Mouse (Mus musculus) hindbrain, postnatal 0 days (tissue): ENCODE results near the gene Dppa1. TPM values are rescaled to one million over a fixed set of nuclear protein-coding genes. Genes with fewer than 3 reads are reported as not detected.
A peak's percentile ranks its signal among the peaks of the same experiment; 100 is the strongest.
"Not testable (repeated sequence)": the region's sequence is repeated elsewhere in the genome, so short reads cannot be mapped to it uniquely, and the experiment has no call there.

Source experiments
- ATAC-seq: fragments of 200-750 bp; cut with Nextera tagmentation; 2 replicates; pipeline ENCODE4 v1.8.0; 2017; ENCODE audit warnings: mild to moderate bottlenecking, moderate TSS enrichment, moderate library complexity
- DNase-seq: peaks from one replicate; pipeline ENCODE4 v3.0.0-alpha.2; 2015; ENCODE audit warnings: low spot score
- H3K27ac ChIP-seq: fragments of 300-500 bp; sonication (generic); 2 replicates; pipeline ENCODE4 v1.5.1; 2014; ENCODE audit warnings: mild to moderate bottlenecking
- H3K27me3 ChIP-seq: fragments of 300-500 bp; sonication (generic); 2 replicates; pipeline ENCODE4 v1.6.1; 2014; ENCODE audit warnings: low read length, mixed read lengths; ENCODE audit not compliant: insufficient read depth
- H3K36me3 ChIP-seq: fragments of 300-500 bp; sonication (generic); 2 replicates; pipeline ENCODE4 v1.6.1; 2014; ENCODE audit warnings: low read length, mixed read lengths; ENCODE audit not compliant: insufficient read depth
- H3K4me1 ChIP-seq: fragments of 300-500 bp; sonication (generic); 2 replicates; pipeline ENCODE4 v1.6.1; 2014; ENCODE audit warnings: antibody characterized with exemption, low read length, mixed read lengths; ENCODE audit not compliant: insufficient read depth
- H3K4me2 ChIP-seq: fragments of 300-500 bp; sonication (generic); 2 replicates; pipeline ENCODE4 v1.6.1; 2014; ENCODE audit warnings: low read depth, mild to moderate bottlenecking, low read length, moderate library complexity, mixed read lengths
- H3K4me3 ChIP-seq: fragments of 300-500 bp; sonication (generic); 2 replicates; pipeline ENCODE4 v1.5.1; 2014; ENCODE audit warnings: low read length
- H3K9ac ChIP-seq: fragments of 300-500 bp; sonication (generic); replicated peaks from 2 replicates; pipeline ENCODE4 v1.6.1; 2014; ENCODE audit warnings: mild to moderate bottlenecking, low read length, moderate library complexity, mixed read lengths
- H3K9me3 ChIP-seq: fragments of 300-500 bp; sonication (generic); 2 replicates; pipeline ENCODE4 v1.6.1; 2016; ENCODE audit warnings: low read length, mixed read lengths
- CTCF ChIP-seq: IDR thresholded peaks from 2 replicates; pipeline ENCODE4 v1.5.1; 2016; ENCODE audit warnings: antibody characterized with exemption, control low read depth, low read depth
- WGBS: fragments of 180-500 bp; shearing (Covaris S2); extraction: QIAGEN DNeasy Blood & Tissue Kit; methylation state at CpG from one replicate; pipeline ENCODE4 v1.1.7; 2014; 5-methylcytosine and 5-hydroxymethylcytosine counted together
- polyA plus RNA-seq: library from polyadenylated mRNA; unstranded; fragments of >200 nt; fragmentation: Nextera tagmentation; extraction: Ambion mirVana; gene quantifications from 2 replicates; pipeline ENCODE4 v1.2.1, GENCODE M21; 2015
- total RNA-seq: library from RNA; depleted of rRNA; stranded (reverse); fragments of >200 nt; gene quantifications from 2 replicates; pipeline ENCODE4 v1.2.3, GENCODE M21; 2014; rRNA removed

Dppa1 gene
- total RNA-seq (not detected in 2 replicates), polyA plus RNA-seq (not detected in 2 replicates)

GRCm38 (mm10) chr11:46629211-46629795, at the start of gene Dppa1:
Dppa1 (minus strand) TSS chr11:46629261.
- Histone ChIP-seq H3K27ac (no peak within 1 kb of the TSS), H3K36me3 (no peaks in the 10 kb centered on the region), H3K9ac (no peak within 1 kb of the TSS), H3K4me3 (no peak within 1 kb of the TSS), H3K4me1 (no peaks in the 10 kb centered on the region), H3K27me3 (no peaks in the 10 kb centered on the region), H3K4me2 (no peak within 1 kb of the TSS), H3K9me3 (no peaks in the 10 kb centered on the region)
- ATAC-seq, result no peak
- DNase-seq, result no peak
- 84% methylated on average over 2 of the region's 2 CpGs for WGBS
- no peak for TF ChIP-seq CTCF

- ATAC-seq (no peak), DNase-seq (no peak)
- H3K9ac ChIP-seq, result no peak overlapping the region
- no peak for TF ChIP-seq CTCF
- H3K9me3 ChIP-seq, result no peaks in the 10 kb centered on the region
- no peak overlapping the region for H3K27ac ChIP-seq
- no peak overlapping the region for H3K4me2 ChIP-seq
- H3K27me3 ChIP-seq, result no peaks in the 10 kb centered on the region
- no peaks in the 10 kb centered on the region for H3K4me1 ChIP-seq
- 80% methylated on average over 2 of the region's 2 CpGs for WGBS
- H3K4me3 ChIP-seq, result no peak overlapping the region
- H3K36me3 ChIP-seq, result no peaks in the 10 kb centered on the region
These were observed 38.9 kb upstream of the Dppa1 start for GRCm38 (mm10) chr11:46667938-46668337.

DNA sequence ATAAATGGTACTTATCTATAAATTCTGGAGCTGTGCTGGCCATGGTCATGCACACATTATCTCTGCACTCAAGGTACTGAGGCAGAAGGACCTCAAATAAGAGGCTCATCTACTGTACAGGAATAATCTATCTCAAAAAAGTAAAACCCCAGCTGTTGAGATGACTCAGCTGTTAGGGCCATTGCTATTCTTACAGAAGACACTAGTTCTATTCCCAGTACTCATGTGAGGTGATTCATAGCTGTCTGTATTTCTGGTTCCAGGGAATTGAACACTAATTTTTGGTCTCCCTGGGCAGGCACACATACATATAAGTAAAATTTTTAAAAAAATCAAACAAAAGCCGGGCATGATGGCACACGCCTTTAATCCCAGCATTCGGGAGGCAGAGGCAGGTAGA, 38.0 kb upstream of the Dppa1 start:
- Histone ChIP-seq H3K4me2 (no peak overlapping the region), H3K9me3 (no peaks in the 10 kb centered on the region), H3K27ac (no peak overlapping the region), H3K27me3 (no peaks in the 10 kb centered on the region), H3K9ac (no peak overlapping the region), H3K4me3 (no peak overlapping the region), H3K4me1 (no peaks in the 10 kb centered on the region), H3K36me3 (no peaks in the 10 kb centered on the region)
- no peak for TF ChIP-seq CTCF
- ATAC-seq (no peak), DNase-seq (no peak)
- 99% methylated on average over 3 of the region's 3 CpGs for WGBS

DNA sequence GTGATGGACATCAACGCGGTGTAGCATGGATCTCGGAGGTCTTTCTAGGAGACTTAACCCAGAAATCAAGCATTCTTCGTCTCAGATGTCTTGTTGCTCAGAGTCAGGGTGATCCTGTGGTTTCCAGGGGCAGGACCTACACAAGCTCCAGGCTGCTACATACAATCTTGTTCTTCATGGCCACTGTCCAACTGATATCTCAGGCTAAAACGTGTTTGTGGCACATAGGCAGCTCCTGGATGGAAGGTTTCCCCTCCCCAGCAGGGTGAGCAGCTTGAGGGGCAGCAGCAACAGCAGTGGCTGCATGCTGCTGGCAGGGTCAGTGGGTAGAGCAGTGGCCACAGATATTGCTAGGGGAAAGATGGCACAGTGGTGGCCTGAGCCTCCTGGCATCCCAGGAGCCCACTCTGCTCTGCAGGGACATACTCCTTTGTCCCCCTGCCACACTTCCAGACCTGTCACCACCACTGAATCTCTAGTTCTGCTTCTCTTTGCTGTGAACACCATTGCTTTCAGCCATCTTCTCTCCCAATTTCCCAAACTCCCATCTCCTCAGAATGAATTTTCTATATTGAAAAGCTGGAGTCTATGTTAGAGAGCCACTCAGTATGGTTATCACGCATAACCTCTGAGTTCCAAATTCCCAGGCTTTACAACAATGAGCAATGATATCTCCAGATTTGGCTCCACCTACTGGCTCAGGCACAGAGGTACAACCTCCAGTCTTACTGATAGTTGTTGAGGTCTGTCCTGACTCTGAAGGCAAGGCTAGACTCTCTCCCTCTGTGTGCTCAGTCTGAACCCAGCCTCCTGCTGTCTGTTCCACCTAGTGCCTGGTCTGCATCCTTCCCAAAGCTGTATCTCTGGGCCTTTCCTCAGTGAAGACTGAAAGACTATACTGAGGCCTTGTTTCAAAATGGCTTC, 36.8 kb upstream of the Dppa1 start:
- no peaks in the 10 kb centered on the region for H3K4me1 ChIP-seq
- H3K4me2 ChIP-seq, result no peak overlapping the region
- H3K9me3 ChIP-seq, result no peaks in the 10 kb centered on the region
- 70% methylated on average over 6 of the region's 6 CpGs for WGBS
- no peaks in the 10 kb centered on the region for H3K36me3 ChIP-seq
- no peak overlapping the region for H3K27ac ChIP-seq
- peak; percentile 77 for TF ChIP-seq CTCF
- H3K27me3 ChIP-seq, result no peaks in the 10 kb centered on the region
- DNase-seq, result peak; percentile 80
- H3K9ac ChIP-seq, result no peak overlapping the region
- H3K4me3 ChIP-seq, result no peak overlapping the region
- ATAC-seq, result peak; percentile 84

DNA sequence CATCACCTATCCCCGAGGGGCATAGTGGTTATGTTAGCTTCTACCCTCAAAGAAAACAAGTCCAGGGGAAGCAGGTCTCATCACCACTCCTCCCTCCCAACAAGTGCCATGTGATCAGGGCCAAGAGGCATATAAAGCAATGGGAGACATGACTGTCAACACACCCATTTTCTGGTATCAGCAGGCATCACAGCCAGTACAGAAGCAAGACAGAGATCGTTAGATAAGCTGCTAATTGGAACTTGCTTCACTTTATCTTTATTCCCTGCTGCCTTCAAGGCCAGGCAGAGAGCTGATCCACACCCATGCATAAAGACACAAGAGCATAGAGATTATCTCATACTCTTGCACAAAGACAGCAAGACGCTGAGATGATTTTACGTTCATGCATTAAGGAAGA, 34.2 kb upstream of the Dppa1 start:
- H3K27me3 ChIP-seq, result no peaks in the 10 kb centered on the region
- no peak overlapping the region for H3K27ac ChIP-seq
- no peak overlapping the region for H3K9ac ChIP-seq
- no peaks in the 10 kb centered on the region for H3K4me1 ChIP-seq
- no peaks in the 10 kb centered on the region for H3K9me3 ChIP-seq
- no peak for ATAC-seq
- 74% methylated on average over 4 of the region's 4 CpGs for WGBS
- no peak for TF ChIP-seq CTCF
- no peak for DNase-seq
- no peak overlapping the region for H3K4me3 ChIP-seq
- no peak overlapping the region for H3K4me2 ChIP-seq
- no peaks in the 10 kb centered on the region for H3K36me3 ChIP-seq

GRCm38 (mm10) chr11:46652476-46652875, 23.4 kb upstream of the Dppa1 start:
- no peak for TF ChIP-seq CTCF
- H3K4me1 ChIP-seq, result no peaks in the 10 kb centered on the region
- H3K9me3 ChIP-seq, result no peaks in the 10 kb centered on the region
- H3K4me3 ChIP-seq, result no peak overlapping the region
- WGBS, result 85% methylated on average over 3 of the region's 3 CpGs
- no peak overlapping the region for H3K4me2 ChIP-seq
- H3K27ac ChIP-seq, result no peak overlapping the region
- no peaks in the 10 kb centered on the region for H3K36me3 ChIP-seq
- DNase-seq (no peak), ATAC-seq (no peak)
- H3K9ac ChIP-seq, result no peak overlapping the region
- H3K27me3 ChIP-seq, result no peaks in the 10 kb centered on the region

GRCm38 (mm10) chr11:46649655-46650054, 20.6 kb upstream of the Dppa1 start:
- ATAC-seq, H3K9ac ChIP-seq, H3K4me2 ChIP-seq, H3K4me1 ChIP-seq, H3K9me3 ChIP-seq, DNase-seq, H3K27ac ChIP-seq, H3K36me3 ChIP-seq, H3K4me3 ChIP-seq, H3K27me3 ChIP-seq: not testable (repeated sequence)
- 39% methylated on average over 3 of the region's 3 CpGs for WGBS
